Comparison of ENCODE assay signal across 8 mouse cellular contexts in the genomic region with DNA sequence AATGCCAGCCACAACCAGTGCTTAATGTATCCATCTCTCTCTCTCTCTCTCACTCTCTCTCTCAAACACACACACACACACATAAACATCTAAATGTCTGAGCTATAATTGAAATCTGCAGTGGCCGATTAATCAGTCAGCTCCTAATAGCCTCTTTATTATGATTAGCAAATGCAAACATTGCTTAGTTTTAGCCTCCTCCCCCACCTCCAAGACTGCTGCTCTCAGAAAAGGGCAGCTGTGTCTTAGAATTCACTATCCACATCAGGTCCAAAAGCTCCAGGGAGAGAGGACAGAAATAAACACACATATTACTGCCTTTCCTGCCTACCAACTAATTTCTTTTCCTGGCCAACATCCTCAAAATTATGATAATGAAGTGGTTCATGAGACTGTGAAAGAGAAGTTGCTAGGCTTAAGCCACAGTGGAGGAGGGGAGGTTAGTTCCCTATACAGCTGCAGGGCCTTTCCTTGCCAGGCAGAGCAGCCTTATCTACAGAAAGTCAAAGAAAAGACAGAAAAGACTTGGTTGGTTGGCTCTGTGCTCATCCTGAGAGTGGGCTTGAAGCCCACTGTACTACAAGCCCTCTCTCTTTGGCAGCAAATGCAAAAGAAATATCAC.
A peak's percentile ranks its signal among the peaks of the same experiment; 100 is the strongest.
DNase-seq lines count a peak whose midpoint lies in the region; ATAC-seq and TF ChIP-seq lines count a peak whose summit lies in the region.

No protein-coding gene starts in this region.

- H3K4me1 ChIP-seq in kidney, adult 2 months (ENCODE audit: control insufficient read depth, insufficient read depth, low read length): no peaks in the 10 kb centered on the region
- no peaks in the 10 kb centered on the region for H3K4me1 ChIP-seq in kidney, embryonic 14.5 days (ENCODE audit: control insufficient read depth, insufficient read depth, low read length)

- DNase-seq in kidney, adult 2 months: peak; percentile 53
- DNase-seq in brain, adult 2 months (ENCODE audit: low read depth, low spot score): peak; percentile 59
- peak; percentile 19 for DNase-seq in heart, postnatal 4 days
- DNase-seq in gastrocnemius, postnatal 14 days: no peak
- no peak for DNase-seq in adrenal gland, adult 18-20 months (ENCODE audit: low spot score in 2 of 2)
- DNase-seq in gastrocnemius, postnatal 25 days: no peak

- no peaks in the 10 kb centered on the region for H3K9me3 ChIP-seq in kidney, embryonic 14.5 days (ENCODE audit: control insufficient read depth, low read length)

- ATAC-seq in kidney, embryonic 14.5 days (ENCODE audit: low FRiP score, low TSS enrichment): no peak
- ATAC-seq in megakaryocyte progenitor cell, adult 5-6 weeks (replicated peaks; ENCODE audit: poor library complexity): peak; percentile 98

- no peaks in the 10 kb centered on the region; the same call in 1 of the 2 replicates for H3K27me3 ChIP-seq in kidney, adult 2 months (replicated peaks; ENCODE audit: control insufficient read depth, insufficient read depth, low read length)
- no peaks in the 10 kb centered on the region for H3K27me3 ChIP-seq in kidney, embryonic 14.5 days (ENCODE audit: control insufficient read depth, insufficient read depth, low read length)

- H3K27ac ChIP-seq in kidney, adult 2 months (ENCODE audit: insufficient read depth, low read depth, low read length): no peak overlapping the region
- no peak overlapping the region for H3K27ac ChIP-seq in kidney, embryonic 14.5 days (ENCODE audit: low read depth, low read length)

- TF ChIP-seq POLR2A in kidney, adult 2 months (IDR thresholded peaks at IDR 0.05; ENCODE audit: low read depth, low read length): no peak

- no peak overlapping the region for H3K4me2 ChIP-seq in kidney, embryonic 14.5 days (replicated peaks; ENCODE audit: low read depth, low read length)

- intact Hi-C loops in gastrocnemius, postnatal 14 days (cut with DNase I; ENCODE audit: low total_unique reads): no loop called here

- TF ChIP-seq CTCF in kidney, adult 2 months (conservative IDR thresholded peaks at IDR 0.05; ENCODE audit: insufficient read depth, insufficient read length, low read depth, low read length): no peak

- H3K36me3 ChIP-seq in kidney, adult 2 months (ENCODE audit: control insufficient read depth, insufficient read depth, low read length): no peaks in the 10 kb centered on the region
- no peaks in the 10 kb centered on the region for H3K36me3 ChIP-seq in kidney, embryonic 14.5 days (ENCODE audit: control insufficient read depth, insufficient read depth, low read length)

- no peak overlapping the region for H3K4me3 ChIP-seq in kidney, adult 2 months (ENCODE audit: insufficient read depth, low read depth, low read length)
- no peak overlapping the region for H3K4me3 ChIP-seq in kidney, embryonic 14.5 days (ENCODE audit: low read length)

- WGBS in kidney, adult 2 months: 27% methylated on average over 1 of the region's 1 CpGs
- WGBS in kidney, embryonic 14.5 days: 37% methylated on average over 1 of the region's 1 CpGs

- no peak overlapping the region for H3K9ac ChIP-seq in kidney, embryonic 14.5 days (ENCODE audit: low read depth, low read length)

Comparison
In these comparisons a context has a peak if more than half of its experiments do, and no peak if none do; other contexts are left out.
1. DNase-seq: peak in kidney, adult 2 months (single experiment), brain, adult 2 months (single experiment) and heart, postnatal 4 days (single experiment); none in gastrocnemius, postnatal 14 days (single experiment), adrenal gland, adult 18-20 months (0 of 2) and gastrocnemius, postnatal 25 days (single experiment).